Mouse (Mus musculus) forebrain, embryonic 10.5 days (tissue): ENCODE data around the gene Opcml. TPM values are rescaled to one million over a fixed set of nuclear protein-coding genes. Genes with fewer than 3 reads are reported as not detected.
A peak's percentile ranks its signal among the peaks of the same experiment; 100 is the strongest.

Experiments
- DNase-seq: peaks from one replicate; pipeline ENCODE4 v3.0.0-alpha.2; 2017; ENCODE audit warnings: low spot score; ENCODE audit errors: extremely low spot score
- H3K27ac ChIP-seq: fragments of 300-500 bp; sonication (generic); 2 replicates; pipeline ENCODE4 v1.5.1; 2016; ENCODE audit warnings: mild to moderate bottlenecking
- H3K27me3 ChIP-seq: fragments of 300-500 bp; sonication (generic); 2 replicates; pipeline ENCODE4 v1.6.1; 2016; ENCODE audit warnings: mild to moderate bottlenecking; ENCODE audit not compliant: poor library complexity, severe bottlenecking
- H3K36me3 ChIP-seq: fragments of 300-500 bp; sonication (generic); replicated peaks from 2 replicates; pipeline ENCODE4 v1.6.1; 2016; ENCODE audit warnings: mild to moderate bottlenecking, moderate library complexity
- H3K4me1 ChIP-seq: fragments of 300-500 bp; sonication (generic); 2 replicates; pipeline ENCODE4 v1.6.1; 2016
- H3K4me3 ChIP-seq: fragments of 300-500 bp; sonication (generic); 2 replicates; pipeline ENCODE4 v1.5.1; 2016; ENCODE audit warnings: mild to moderate bottlenecking, moderate library complexity
- H3K9me3 ChIP-seq: fragments of 300-500 bp; sonication (generic); 2 replicates; pipeline ENCODE4 v1.6.1; 2016; ENCODE audit warnings: mild to moderate bottlenecking, moderate library complexity
- WGBS: fragments of 180-500 bp; shearing (Covaris S2); methylation state at CpG from one replicate; pipeline ENCODE4 v1.1.7; 2016; 5-methylcytosine and 5-hydroxymethylcytosine counted together
- polyA plus RNA-seq: library from polyadenylated mRNA; unstranded; fragments of >200 nt; fragmentation: Nextera tagmentation; extraction: Ambion mirVana; gene quantifications from 2 replicates; pipeline ENCODE4 v1.2.1, GENCODE M21; 2016

Opcml gene
- polyA plus RNA-seq, 1 experiment from 2014 or later: 1.4 TPM

DNA sequence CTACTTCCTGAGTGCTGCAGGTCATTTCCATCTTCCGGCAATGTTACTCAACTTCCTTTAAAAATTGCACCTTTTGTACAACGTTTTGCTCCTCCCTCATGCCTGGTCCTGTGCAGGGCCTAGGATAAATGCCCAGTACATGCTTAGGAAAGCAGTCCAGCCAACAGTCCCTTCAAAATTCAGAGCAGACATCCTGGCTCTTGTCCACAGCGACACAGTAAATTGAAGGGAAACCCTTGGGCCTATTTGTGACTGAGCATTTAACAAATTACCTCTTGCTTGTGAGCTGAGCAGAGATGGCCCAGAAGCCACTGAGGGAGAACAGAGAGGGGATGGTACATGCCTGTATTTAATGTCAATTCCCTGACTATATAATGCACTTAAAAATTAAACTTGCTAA, 567.4 kb downstream of the Opcml start:
- H3K9me3 ChIP-seq: no peaks in the 10 kb centered on the region
- H3K4me3 ChIP-seq: no peak overlapping the region
- peaks cover 7% of the 10 kb centered on the region; the same call in 1 of the 2 replicates for H3K4me1 ChIP-seq
- H3K36me3 ChIP-seq: no peaks in the 10 kb centered on the region
- no peaks in the 10 kb centered on the region for H3K27me3 ChIP-seq
- no peak for DNase-seq
- H3K27ac ChIP-seq: no peak overlapping the region
- 83% methylated on average over 3 of the region's 3 CpGs for WGBS

DNA sequence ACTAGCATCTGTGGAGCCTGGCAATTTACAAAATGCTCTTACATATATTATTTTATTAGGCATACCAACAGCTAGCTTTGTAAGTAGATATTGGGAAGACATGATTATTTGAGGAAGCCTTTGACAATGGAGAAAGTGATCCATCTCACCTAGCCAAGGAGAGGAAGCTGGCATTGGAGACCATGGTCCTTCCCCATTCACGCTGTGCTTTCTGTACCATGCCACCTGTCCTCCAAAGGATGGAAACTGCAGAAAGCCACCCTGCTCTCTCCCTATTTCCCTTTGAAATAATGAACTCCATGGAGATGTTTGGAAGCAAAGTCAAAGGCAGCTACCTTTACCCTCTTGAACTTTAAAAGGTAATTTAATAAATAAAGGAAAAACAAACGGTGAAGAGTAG, 570.1 kb downstream of the Opcml start:
- H3K9me3 ChIP-seq: no peaks in the 10 kb centered on the region
- no peaks in the 10 kb centered on the region for H3K27me3 ChIP-seq
- WGBS: 90% methylated on average over 2 of the region's 2 CpGs
- H3K36me3 ChIP-seq: no peaks in the 10 kb centered on the region
- no peak for DNase-seq
- no peaks in the 10 kb centered on the region for H3K4me1 ChIP-seq
- H3K4me3 ChIP-seq: no peak overlapping the region
- no peak overlapping the region for H3K27ac ChIP-seq

DNA sequence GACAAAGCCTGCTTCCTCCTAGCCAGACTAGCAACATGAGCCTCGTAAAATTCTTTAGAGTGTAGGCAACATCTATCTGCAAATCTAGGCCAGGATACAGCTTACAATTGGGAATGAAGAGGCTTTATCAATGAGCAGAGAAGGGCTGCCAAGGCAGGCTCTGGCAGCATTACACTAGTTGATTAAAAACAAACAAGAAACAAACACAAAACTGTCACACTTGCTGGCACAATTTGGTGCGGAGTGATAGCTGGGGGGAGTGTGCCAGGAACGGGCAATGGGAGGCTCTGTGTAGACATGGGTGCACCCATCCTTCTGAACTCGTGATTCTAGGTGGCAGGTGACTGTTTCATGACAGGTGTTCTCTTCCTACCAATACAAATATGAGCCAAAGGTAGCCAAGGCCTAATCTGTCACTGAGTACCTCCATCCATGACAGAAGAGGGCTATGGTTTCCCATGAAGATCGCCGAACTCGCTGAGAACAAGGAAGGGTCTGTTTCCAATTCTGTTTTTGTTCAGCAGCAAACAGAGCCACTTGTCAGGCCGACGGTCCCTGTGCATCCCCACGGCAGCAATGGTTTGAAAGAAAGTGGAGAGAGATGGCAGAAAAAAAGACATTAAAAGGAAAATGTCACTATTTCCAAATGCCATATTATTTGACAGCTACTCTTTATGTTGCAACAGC, 574.0 kb downstream of the Opcml start:
- no peak overlapping the region for H3K27ac ChIP-seq
- H3K36me3 ChIP-seq: no peaks in the 10 kb centered on the region
- 80% methylated on average over 10 of the region's 10 CpGs for WGBS
- no peak overlapping the region for H3K4me3 ChIP-seq
- no peaks in the 10 kb centered on the region for H3K27me3 ChIP-seq
- H3K9me3 ChIP-seq: no peaks in the 10 kb centered on the region
- no peak for DNase-seq
- no peaks in the 10 kb centered on the region for H3K4me1 ChIP-seq

DNA sequence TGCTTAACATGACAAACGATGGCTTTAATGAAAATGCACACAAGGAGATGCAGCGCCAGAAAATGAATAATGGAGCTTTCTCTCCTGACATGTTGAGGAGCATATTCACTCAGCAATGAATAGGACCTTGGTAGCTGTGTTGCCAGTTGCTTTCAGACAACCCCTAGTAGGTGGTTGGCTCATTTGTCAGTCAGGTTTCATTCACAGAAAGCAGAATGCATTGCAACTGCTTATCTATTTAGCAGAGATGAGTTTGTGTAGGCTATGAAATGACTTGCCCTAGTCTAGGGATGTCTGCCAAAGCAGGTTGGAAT, 574.5 kb downstream of the Opcml start:
- Histone ChIP-seq H3K4me1 (no peaks in the 10 kb centered on the region), H3K9me3 (no peaks in the 10 kb centered on the region), H3K27me3 (no peaks in the 10 kb centered on the region), H3K36me3 (no peaks in the 10 kb centered on the region), H3K27ac (no peak overlapping the region), H3K4me3 (no peak overlapping the region)
- DNase-seq: no peak
- 92% methylated on average over 2 of the region's 2 CpGs for WGBS

DNA sequence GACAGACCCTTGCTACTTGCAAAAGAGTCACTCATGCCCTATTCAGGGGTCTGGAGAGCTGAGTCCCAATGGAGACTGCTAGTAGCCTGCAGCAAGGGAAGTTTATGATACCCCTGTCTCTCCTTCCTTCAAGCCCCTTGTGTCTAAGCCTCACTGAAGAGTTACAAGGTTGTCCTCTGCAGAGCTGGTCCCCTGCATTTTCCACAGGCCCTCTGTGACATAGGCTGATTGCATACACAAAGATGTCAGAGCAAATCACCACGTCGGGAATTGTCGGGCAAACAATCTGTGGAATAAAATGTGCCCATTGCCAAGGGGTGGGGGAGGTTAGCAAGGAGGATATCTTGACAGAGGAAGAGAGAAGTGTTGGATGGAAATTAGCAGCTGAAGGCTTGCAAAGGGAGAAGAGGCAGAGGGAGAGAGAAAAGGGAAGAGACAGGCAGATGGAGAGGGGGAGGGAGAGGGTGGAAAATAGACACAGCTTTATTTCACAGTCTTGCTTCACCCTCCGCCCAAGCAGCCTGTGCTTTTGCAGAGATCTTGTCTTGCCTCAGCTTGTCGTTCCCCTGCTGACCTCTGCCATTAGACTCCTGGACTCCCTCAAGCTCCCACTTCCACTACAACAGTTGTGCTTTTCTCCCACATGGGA, 596.1 kb downstream of the Opcml start:
- Histone ChIP-seq H3K27me3 (no peaks in the 10 kb centered on the region), H3K4me1 (peaks cover 7% of the 10 kb centered on the region; the same call in 1 of the 2 replicates), H3K4me3 (no peak overlapping the region), H3K27ac (no peak overlapping the region), H3K9me3 (no peaks in the 10 kb centered on the region), H3K36me3 (no peaks in the 10 kb centered on the region)
- DNase-seq: no peak
- WGBS: 76% methylated on average over 5 of the region's 5 CpGs

DNA sequence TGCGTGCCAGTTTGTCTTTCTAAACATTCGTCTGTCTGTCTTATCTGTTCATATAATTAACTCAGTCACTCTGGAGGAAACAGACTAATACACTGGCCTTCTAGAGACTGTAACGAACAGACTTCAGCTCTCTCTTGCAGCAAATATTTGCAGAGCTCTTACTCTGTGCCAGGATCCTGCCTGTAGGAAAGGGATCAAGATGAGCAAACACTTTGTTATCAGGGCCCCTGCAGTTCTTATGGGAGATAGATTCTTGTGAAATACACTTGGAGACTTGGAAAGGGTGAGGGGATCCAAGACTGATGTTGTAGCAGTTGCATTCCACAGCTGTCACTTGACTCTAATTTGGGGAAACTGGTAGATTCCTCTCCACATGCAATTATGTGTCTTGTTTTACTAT, 604.6 kb downstream of the Opcml start:
- no peak for DNase-seq
- H3K4me3 ChIP-seq: no peak overlapping the region
- WGBS: 53% methylated on average over 2 of the region's 3 CpGs

DNA sequence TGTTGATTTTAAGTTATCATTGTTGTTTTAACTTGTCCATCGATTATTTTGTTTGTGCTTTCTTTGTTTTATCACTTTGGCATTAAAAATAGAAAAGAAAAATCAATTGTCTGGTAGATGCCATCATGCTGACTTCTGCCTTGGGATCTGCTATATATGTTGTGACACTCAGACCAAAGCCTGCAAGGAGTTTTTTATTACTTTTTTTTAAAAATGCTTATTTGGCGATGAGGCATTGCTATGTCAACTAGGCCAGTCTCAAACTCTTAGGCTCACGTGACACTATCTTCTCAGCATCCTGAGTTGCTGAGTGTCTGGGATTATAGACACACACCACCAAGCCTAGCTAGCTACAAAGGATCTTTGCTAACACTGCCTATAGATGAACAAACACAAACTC, 605.1 kb downstream of the Opcml start:
- Histone ChIP-seq H3K4me1 (no peaks in the 10 kb centered on the region), H3K36me3 (no peaks in the 10 kb centered on the region), H3K9me3 (no peaks in the 10 kb centered on the region), H3K27me3 (0 out of 2 replicates have a peak, but pooled peaks cover 6% of the 10 kb centered on the region), H3K4me3 (no peak overlapping the region), H3K27ac (no peak overlapping the region)
- DNase-seq: no peak
- WGBS: 91% methylated on average over 3 of the region's 3 CpGs

More for the DNA sequence above, 604.6 kb downstream of the Opcml start:
- Histone ChIP-seq H3K27ac (no peak overlapping the region), H3K4me1 (no peaks in the 10 kb centered on the region), H3K36me3 (no peaks in the 10 kb centered on the region), H3K27me3 (0 out of 2 replicates have a peak, but pooled peaks cover 6% of the 10 kb centered on the region), H3K9me3 (no peaks in the 10 kb centered on the region)

DNA sequence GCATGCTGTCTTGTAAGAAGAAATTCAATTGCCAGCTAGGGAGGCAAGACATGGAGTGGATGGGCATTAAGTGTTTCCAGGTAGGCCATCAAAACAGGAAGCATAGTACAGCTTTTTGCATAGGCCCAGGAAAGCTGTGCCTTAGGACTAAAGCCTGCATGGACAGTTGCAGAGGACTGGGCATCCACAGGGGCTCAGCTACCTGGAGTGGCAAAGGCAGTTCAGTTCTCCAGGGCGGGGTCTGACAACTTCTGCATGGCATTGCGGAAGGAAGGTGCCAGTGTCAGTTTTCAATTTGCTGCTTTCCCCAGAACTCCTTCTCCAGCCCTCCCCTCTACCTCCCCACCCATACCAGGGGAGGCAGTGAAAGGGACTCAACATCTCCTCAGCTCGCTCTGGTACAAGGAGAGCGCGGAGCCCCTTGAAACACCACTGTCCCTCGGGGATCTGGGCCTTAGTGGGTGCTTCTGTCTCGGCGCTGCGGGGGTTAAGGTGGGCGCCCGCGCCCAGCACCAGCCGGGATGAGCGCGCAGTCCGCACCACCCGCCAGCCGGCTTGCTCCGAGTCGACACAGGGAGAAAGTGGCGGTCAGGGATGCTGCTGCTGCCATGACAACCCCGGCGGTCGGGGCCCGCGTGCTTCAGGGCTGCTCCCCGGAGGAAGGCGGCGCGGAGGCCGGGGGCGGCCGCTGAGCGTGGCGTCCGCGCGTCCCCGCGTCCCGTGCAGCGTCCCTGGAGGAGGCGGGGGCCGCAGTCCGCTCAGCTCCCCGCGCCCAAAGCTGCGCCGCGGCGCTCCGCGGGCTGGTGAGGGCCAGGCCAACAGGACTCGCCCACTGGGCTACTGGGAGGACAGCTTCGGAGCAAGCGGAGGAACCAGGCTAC, 612.4 kb downstream of the Opcml start:
- Histone ChIP-seq H3K4me3 (peak overlapping the region; percentile 72), H3K9me3 (no peaks in the 10 kb centered on the region), H3K27me3 (peaks cover 51% of the 10 kb centered on the region), H3K27ac (peak overlapping the region; percentile 83), H3K4me1 (peaks cover 23% of the 10 kb centered on the region), H3K36me3 (no peaks in the 10 kb centered on the region)
- WGBS: under 1% methylated on average over 56 of the region's 56 CpGs
- peak; percentile 55 for DNase-seq

DNA sequence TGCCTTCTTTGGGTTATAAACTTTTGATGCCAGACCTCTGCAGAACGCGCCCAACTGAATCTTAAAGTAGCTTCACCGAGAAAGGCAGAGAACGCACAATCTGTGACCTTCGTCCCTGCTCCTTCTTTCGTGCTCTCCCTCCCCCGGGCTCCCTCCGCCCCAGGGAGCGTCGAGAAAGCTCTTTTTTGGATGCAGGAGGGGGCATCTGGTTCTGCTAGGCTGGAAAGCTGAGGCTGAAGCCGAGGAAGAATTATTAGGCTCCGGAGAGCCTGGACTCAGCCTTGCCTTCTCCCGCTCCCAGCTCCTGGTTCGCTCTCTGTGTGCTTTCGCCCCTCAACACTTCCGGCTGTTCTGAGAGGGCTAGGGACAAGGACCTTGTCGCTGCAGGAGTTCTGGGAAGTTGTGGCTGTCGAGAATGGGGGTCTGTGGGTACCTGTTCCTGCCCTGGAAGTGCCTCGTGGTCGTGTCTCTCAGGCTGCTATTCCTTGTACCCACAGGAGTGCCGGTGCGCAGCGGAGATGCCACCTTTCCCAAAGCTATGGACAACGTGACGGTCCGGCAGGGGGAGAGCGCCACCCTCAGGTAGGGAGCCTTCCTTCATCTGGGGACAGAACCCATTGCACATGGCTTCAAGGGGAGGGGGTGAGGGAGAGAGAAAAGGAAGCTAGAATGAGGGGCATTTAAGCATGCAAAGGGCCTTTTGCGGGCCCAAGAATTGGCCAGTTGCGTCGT, 613.4 kb downstream of the Opcml start:
- Histone ChIP-seq H3K36me3 (no peaks in the 10 kb centered on the region), H3K27me3 (peaks cover 51% of the 10 kb centered on the region), H3K27ac (peak overlapping the region; percentile 83), H3K4me1 (peaks cover 23% of the 10 kb centered on the region), H3K4me3 (peak overlapping the region; percentile 72), H3K9me3 (no peaks in the 10 kb centered on the region)
- under 1% methylated on average over 30 of the region's 30 CpGs for WGBS
- peak; percentile 75 for DNase-seq

DNA sequence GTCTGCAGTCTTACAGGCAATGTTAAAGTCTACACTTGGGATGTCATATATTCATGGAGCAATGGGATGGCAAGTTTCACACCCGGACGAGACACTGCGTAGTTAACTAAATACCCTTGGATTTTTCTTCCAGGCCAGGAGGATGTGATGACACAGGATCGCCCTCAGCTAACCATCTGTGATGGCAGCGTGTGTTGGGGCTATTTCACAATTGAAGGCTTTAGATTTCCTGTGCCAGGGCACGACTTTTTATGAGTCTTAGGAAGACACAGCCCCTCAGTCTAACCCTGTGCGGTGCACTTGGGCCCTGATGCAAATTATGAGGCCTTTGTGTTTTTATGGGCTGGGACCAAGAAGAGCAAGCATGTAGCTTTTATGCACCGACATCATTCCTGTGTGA, 614.0 kb downstream of the Opcml start:
- H3K4me1 ChIP-seq: peaks cover 23% of the 10 kb centered on the region
- 67% methylated on average over 8 of the region's 8 CpGs for WGBS
- peak overlapping the region; percentile 72 for H3K4me3 ChIP-seq
- peaks cover 49% of the 10 kb centered on the region for H3K27me3 ChIP-seq
- no peak for DNase-seq
- H3K27ac ChIP-seq: peak overlapping the region; percentile 83; the same call in 1 of the 2 replicates
- no peaks in the 10 kb centered on the region for H3K36me3 ChIP-seq
- no peaks in the 10 kb centered on the region for H3K9me3 ChIP-seq

DNA sequence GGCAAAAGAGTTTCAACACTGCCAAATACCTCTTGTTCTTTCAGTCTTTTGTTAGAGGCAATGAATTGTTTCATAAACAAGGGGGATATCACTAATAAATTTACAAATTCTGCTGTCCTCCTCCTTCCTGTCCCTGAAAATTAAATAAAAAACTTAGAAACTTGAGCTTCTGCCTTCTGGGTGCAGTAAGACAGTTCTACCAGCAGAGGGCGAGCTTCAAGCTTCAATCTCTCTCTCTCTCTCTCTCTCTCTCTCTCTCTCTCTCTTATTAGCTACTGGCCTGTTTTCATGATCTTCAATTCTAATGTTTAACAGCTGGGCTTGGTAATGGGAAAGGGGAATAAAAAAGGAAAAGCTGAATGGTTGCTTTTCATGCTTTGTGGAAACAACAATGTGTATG, 615.2 kb downstream of the Opcml start:
- no peaks in the 10 kb centered on the region for H3K9me3 ChIP-seq
- H3K27me3 ChIP-seq: peaks cover 45% of the 10 kb centered on the region
- no peak overlapping the region for H3K27ac ChIP-seq
- no peak overlapping the region for H3K4me3 ChIP-seq
- H3K4me1 ChIP-seq: peaks cover 23% of the 10 kb centered on the region
- H3K36me3 ChIP-seq: no peaks in the 10 kb centered on the region
- peak; percentile 21 for DNase-seq
- WGBS: 0% methylated on average over 1 of the region's 1 CpGs

DNA sequence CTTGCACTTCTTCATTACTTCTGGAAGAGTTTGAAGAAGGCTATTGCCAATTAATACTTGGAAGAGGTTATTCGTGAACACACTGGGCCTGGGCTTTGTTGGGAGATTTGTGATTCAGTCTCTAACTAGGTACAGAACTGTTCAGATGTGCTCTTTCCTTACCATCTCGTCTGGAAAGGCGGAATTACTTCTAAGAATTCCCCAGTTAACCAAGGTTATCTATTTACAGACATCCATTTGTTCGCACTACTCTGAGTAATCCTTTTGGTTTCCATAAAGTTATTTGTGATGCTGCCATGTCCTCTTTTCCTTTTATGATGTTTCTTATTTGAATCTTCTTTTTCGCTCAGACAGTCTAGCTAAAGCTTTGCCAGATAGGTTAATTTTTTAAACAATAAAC, 630.2 kb downstream of the Opcml start:
- Histone ChIP-seq H3K27me3 (no peaks in the 10 kb centered on the region), H3K27ac (no peak overlapping the region), H3K4me1 (0 out of 2 replicates have a peak, but pooled peaks cover 4% of the 10 kb centered on the region), H3K9me3 (no peaks in the 10 kb centered on the region), H3K36me3 (no peaks in the 10 kb centered on the region), H3K4me3 (no peak overlapping the region)
- 84% methylated on average over 5 of the region's 5 CpGs for WGBS
- DNase-seq: no peak
